Mouse (Mus musculus): ENCODE data around the gene Rcbtb2. TPM values are rescaled to one million over a fixed set of nuclear protein-coding genes. Genes with fewer than 3 reads are reported as not detected.

Gene Rcbtb2
- total and polyA plus RNA-seq, 3 experiments, result 34.1 to 49.0 (median 36.9) TPM

GRCm38 (mm10) chr14:73107371-73107770 lies 15.5 kb upstream of the Rcbtb2 start:
- no peak for TF ChIP-seq PAX5 (IDR thresholded peaks at IDR 0.05; ENCODE audit: low read length)
- TF ChIP-seq CHD1 (IDR thresholded peaks at IDR 0.05; ENCODE audit: low read depth, low read length), result 0 out of 2 replicates have a peak, but pooled peaks have one; percentile 41
- TF ChIP-seq MAX (IDR thresholded peaks at IDR 0.05; ENCODE audit: low read length), result peak; percentile 7; the same call in 1 of the 2 replicates
- TF ChIP-seq MXI1 (IDR thresholded peaks at IDR 0.05; ENCODE audit: low read depth, low read length), result 0 out of 2 replicates have a peak, but pooled peaks have one; percentile 16
- no peak for TF ChIP-seq KAT2A (IDR thresholded peaks at IDR 0.05; ENCODE audit: insufficient replicate concordance, low read length)
- H3K4me2 ChIP-seq (ENCODE audit: insufficient read depth, low read depth, poor library complexity, severe bottlenecking), result no peak overlapping the region
- H3K4me3 ChIP-seq (replicated peaks in 1 of 3; ENCODE audit: low read depth in 2 of 3, low read length in 2 of 3, poor library complexity in 1 of 3), result no peak overlapping the region
- no peak overlapping the region for H3K9ac ChIP-seq (ENCODE audit: insufficient read depth, low read depth)
- peaks cover 15 to 38% of the 10 kb centered on the region in 2 experiments for H3K4me1 ChIP-seq (ENCODE audit: control insufficient read depth in 1 of 2, insufficient read depth in 2 of 2)
- in situ Hi-C loops (cut with MboI; ENCODE audit: low pct_ligation_motif_present, low pct_unique_long_range_greater_than_20kb, low sequenced_read_pairs) (loop anchor here (5.0 to 25.0 kb wide), 3 partner anchors 200 to 733 kb away; no protein-coding TSS in a partner anchor), dilution Hi-C loops (cut with MboI; ENCODE audit: extremely low pct_ligation_motif_present, extremely low pct_unique_long_range_greater_than_20kb, low sequenced_read_pairs) (no loop called here)
- no peak overlapping the region for H3K27ac ChIP-seq (ENCODE audit: insufficient read depth, low read depth)
- no peak for DNase-seq (ENCODE audit: extremely low read depth)
- no peaks in the 10 kb centered on the region for H3K9me3 ChIP-seq (replicated peaks; ENCODE audit: low read length)
- H3K36me3 ChIP-seq (replicated peaks in 1 of 2; ENCODE audit: control insufficient read depth in 1 of 2, insufficient read depth in 1 of 2, low read length in 1 of 2), result no peaks in the 10 kb centered on the region
- H3K79me2 ChIP-seq (replicated peaks; ENCODE audit: control insufficient read depth, extremely low read depth, insufficient read depth, poor library complexity, severe bottlenecking), result no peaks in the 10 kb centered on the region
- H3K27me3 ChIP-seq (replicated peaks), result no peaks in the 10 kb centered on the region

- Histone ChIP-seq H3K4me1 (ENCODE audit: control insufficient read depth in 1 of 2, insufficient read depth in 2 of 2) (peaks cover 13 to 38% of the 10 kb centered on the region in 2 experiments), H3K79me2 (replicated peaks; ENCODE audit: control insufficient read depth, extremely low read depth, insufficient read depth, poor library complexity, severe bottlenecking) (no peaks in the 10 kb centered on the region), H3K9me3 (replicated peaks; ENCODE audit: low read length) (no peaks in the 10 kb centered on the region), H3K27me3 (replicated peaks) (no peaks in the 10 kb centered on the region), H3K4me3 (replicated peaks in 1 of 3; ENCODE audit: low read depth in 2 of 3, low read length in 2 of 3, poor library complexity in 1 of 3) (no peak overlapping the region), H3K4me2 (ENCODE audit: insufficient read depth, low read depth, poor library complexity, severe bottlenecking) (no peak overlapping the region), H3K9ac (ENCODE audit: insufficient read depth, low read depth) (no peak overlapping the region), H3K27ac (ENCODE audit: insufficient read depth, low read depth) (no peak overlapping the region), H3K36me3 (replicated peaks in 1 of 2; ENCODE audit: control insufficient read depth in 1 of 2, insufficient read depth in 1 of 2, low read length in 1 of 2) (no peaks in the 10 kb centered on the region)
- DNase-seq (ENCODE audit: extremely low read depth), result no peak
- dilution Hi-C loops (cut with MboI; ENCODE audit: extremely low pct_ligation_motif_present, extremely low pct_unique_long_range_greater_than_20kb, low sequenced_read_pairs), result no loop called here
- no peak for TF ChIP-seq ELF1 (IDR thresholded peaks at IDR 0.05; ENCODE audit: low read depth, low read length)
- no peak for TF ChIP-seq UBTF (IDR thresholded peaks at IDR 0.05; ENCODE audit: low read depth, low read length)
- no peak for TF ChIP-seq EP300 (IDR thresholded peaks at IDR 0.05; ENCODE audit: low read length)
- no peak for TF ChIP-seq ZMIZ1 (IDR thresholded peaks at IDR 0.05; ENCODE audit: low read depth, low read length)
- no peak for TF ChIP-seq USF1 (IDR thresholded peaks at IDR 0.05; ENCODE audit: low read depth, low read length)
- TF ChIP-seq ZNF384 (IDR thresholded peaks at IDR 0.05; ENCODE audit: low read depth, low read length), result no peak
- TF ChIP-seq E2F4 (IDR thresholded peaks at IDR 0.05; ENCODE audit: insufficient replicate concordance, low read depth, low read length), result no peak
- no peak for TF ChIP-seq MYC (IDR thresholded peaks at IDR 0.05; ENCODE audit: low read depth, low read length)
- no peak for TF ChIP-seq GABPA (IDR thresholded peaks at IDR 0.05; ENCODE audit: insufficient replicate concordance, low read depth, low read length)
- TF ChIP-seq BHLHE40 (IDR thresholded peaks at IDR 0.05; ENCODE audit: low read depth, low read length), result no peak
- no peak for TF ChIP-seq JUN (IDR thresholded peaks at IDR 0.05; ENCODE audit: insufficient read depth, low read depth, low read length)
- no peak for TF ChIP-seq TBP (conservative IDR thresholded peaks at IDR 0.05; ENCODE audit: low read depth, low read length)
- no peak for TF ChIP-seq SIN3A (IDR thresholded peaks at IDR 0.05; ENCODE audit: low read length)
- TF ChIP-seq ETS1 (conservative IDR thresholded peaks at IDR 0.05; ENCODE audit: low read depth, low read length), result no peak
- TF ChIP-seq MEF2A (IDR thresholded peaks at IDR 0.05; ENCODE audit: borderline replicate concordance, low read depth, low read length), result no peak
- TF ChIP-seq CTCF (conservative IDR thresholded peaks at IDR 0.05 in 1 of 2, IDR thresholded peaks at IDR 0.05 in 1 of 2; ENCODE audit: low read depth in 2 of 2, low read length in 2 of 2), result no peak
- in situ Hi-C loops (cut with MboI; ENCODE audit: low pct_ligation_motif_present, low pct_unique_long_range_greater_than_20kb, low sequenced_read_pairs), result loop anchor here (5.0 to 25.0 kb wide), 3 partner anchors 199 to 733 kb away; no protein-coding TSS in a partner anchor
These were observed 14.9 kb upstream of the Rcbtb2 start for GRCm38 (mm10) chr14:73107952-73108351.

Measured in CH12.LX (cell line).